Mouse (Mus musculus) megakaryocyte, adult 5-6 weeks (primary cell): ENCODE results near the gene Prkca. TPM values are rescaled to one million over a fixed set of nuclear protein-coding genes. Genes with fewer than 3 reads are reported as not detected.
A peak's percentile ranks its signal among the peaks of the same experiment; 100 is the strongest.

Experiments used
- ATAC-seq: 2 replicates; pipeline ENCODE4 v1.8.0; 2016; ENCODE audit warnings: mild to moderate bottlenecking, inconsistent platforms; ENCODE audit not compliant: poor library complexity, severe bottlenecking
- total RNA-seq, 2 experiments: library from RNA; stranded (forward) in 1 of 2; stranded (reverse) in 1 of 2; fragments of 153-499, 151-499 nt in 1 of 2; fragments of 221-1000, 200-1000 nt in 1 of 2; gene quantifications; 2 replicates each; pipeline versions ENCODE4 v1.2.3 to v1.2.4; 2015 to 2017

Gene Prkca
- total RNA-seq, 2 experiments from 2014 or later, result 4.3 to 6.4 TPM

DNA sequence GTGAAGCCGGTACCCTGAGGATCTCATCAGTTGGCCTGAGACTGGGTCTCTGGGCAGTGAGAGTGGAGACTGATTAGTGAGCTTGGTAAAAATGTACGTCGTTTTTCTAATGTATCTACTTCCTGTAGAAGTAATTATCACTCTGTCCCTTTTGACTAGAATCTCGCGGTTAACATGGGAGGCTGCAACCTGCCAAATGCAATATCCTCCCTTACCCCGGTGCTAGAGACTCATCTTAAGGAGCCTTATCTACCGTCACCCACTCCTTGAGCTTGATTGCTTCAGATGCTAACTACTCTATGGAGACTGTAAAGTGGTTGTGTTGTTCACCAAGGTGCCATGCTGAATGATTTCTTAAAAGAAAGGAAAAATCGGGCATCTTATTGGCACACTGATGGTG lies 1.9 kb downstream of the Prkca start:
- ATAC-seq, result peak; percentile 30

GRCm38 (mm10) chr11:108340293-108340692 lies 3.4 kb downstream of the Prkca start:
- ATAC-seq, result no peak

DNA sequence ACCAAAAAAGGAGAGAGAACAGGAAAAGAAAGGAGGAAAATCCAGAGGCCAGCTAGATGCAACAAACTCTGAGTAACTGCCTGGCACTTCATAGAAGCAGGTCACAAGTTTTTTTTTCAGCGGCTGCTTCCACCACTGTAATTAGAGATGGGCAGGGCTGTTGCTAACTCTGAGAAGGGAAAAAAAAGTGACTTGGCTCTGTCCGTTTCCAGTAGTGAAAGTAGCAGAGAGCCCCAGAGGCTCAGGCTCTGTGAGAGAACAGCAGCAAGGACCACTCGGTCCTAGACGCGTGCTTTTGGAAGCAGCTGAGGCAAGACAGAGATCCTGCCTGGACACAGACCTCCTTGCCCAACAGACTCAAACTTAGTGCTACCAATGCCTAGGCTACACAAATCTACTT lies 7.3 kb downstream of the Prkca start:
- ATAC-seq, result no peak

- ATAC-seq, result no peak
Measured at GRCm38 (mm10) chr11:108335536-108335935, 8.2 kb downstream of the Prkca start.

DNA sequence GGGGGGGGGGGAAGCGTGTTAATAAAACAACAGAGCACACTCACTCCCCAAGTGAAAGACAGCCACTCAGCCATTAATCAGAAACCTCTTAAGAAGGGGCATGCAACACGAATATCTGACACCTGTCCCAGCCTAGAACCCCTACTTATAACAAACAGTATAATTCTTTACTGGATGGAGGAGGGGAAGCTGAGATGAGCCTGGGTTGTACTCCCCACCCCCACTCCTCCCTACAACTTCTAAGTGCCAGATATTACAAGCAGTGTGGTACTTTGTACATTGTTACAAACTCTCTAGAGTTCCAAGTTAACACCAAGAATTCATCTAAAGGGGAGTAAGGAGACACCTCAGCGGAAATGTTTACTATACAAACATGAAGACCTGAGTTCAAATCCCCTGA lies 9.1 kb downstream of the Prkca start:
- no peak for ATAC-seq

- no peak for ATAC-seq
Measured at GRCm38 (mm10) chr11:108333583-108334379, 9.9 kb downstream of the Prkca start.

DNA sequence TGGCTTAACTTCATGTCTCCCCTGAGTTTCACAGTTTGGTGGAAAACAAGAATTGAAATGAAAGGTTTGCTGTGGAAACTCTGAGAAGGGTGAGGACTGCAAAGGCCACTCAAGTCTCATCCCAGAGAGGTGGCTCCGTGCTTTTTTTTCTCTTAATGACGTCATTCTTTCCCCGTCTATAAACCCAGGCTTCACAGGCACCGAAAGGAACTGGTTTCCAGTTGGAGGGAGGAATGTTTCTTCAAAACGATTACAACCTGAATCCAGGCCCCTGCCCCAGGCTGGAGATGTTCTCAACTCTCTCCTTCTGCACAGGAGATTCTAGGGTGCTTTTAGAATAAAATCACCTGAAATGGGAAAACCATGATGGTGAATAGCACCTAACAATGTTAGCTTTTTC lies 10.7 kb downstream of the Prkca start:
- ATAC-seq, result no peak

- ATAC-seq, result no peak
Measured at GRCm38 (mm10) chr11:108330818-108331217, 12.9 kb downstream of the Prkca start.

GRCm38 (mm10) chr11:108325943-108326342 lies 17.8 kb downstream of the Prkca start:
- ATAC-seq, result no peak

DNA sequence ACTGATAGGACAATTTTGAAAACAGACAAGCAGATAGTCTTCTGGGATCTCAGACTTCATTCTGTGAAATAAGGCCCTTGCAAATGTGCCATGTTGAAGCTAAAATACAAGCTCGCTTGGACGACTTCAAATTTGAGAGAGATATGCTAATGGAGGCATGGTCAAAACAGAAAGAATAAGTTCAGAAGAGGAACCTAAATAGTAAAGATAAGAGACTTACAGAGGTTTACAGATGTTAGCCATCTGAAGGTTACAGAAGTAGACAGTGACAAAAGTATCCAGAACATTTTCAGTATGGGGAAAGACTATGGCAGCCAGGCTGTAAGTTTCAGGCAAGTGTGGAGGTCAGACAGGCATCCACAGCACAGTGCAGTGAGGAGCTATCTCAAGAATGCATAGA lies 21.6 kb downstream of the Prkca start:
- ATAC-seq, result no peak

DNA sequence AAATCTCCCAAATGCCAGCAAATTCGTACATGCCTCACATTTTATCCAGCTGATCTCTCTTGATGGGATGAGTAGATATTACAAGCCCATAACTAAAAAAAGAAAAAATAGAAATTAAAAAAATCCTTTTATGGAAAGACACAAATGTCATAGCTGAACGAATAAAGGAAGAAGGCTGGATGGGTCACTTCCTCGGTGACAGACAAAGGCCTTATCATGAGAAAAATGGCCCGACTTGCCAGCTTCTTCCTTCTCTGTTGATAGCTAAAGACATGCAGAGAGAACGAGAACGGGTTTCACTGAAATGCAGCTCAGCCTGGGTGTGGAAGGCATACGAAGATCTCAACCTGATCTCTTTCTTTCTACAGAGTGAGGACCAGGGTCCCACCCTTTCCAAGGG lies 23.2 kb downstream of the Prkca start:
- ATAC-seq, result no peak

DNA sequence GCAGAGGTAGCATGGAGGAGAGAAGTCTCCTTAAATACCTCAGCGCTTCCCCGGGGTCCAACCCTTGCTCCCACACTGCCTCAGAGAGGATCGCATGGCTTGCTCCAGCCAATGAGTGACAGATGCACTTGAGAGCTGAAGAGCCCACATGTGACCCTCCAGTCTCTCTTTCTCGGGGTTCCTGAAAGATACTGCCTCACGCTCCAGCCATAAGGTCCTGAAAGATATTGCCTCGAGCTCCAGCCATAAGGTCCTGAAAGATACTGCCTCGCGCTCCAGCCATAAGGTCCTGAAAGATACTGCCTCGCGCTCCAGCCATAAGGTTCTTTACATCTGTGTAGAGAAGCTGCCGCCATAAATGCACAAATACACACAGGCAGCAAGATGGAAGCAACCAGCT lies 24.6 kb downstream of the Prkca start:
- no peak for ATAC-seq

DNA sequence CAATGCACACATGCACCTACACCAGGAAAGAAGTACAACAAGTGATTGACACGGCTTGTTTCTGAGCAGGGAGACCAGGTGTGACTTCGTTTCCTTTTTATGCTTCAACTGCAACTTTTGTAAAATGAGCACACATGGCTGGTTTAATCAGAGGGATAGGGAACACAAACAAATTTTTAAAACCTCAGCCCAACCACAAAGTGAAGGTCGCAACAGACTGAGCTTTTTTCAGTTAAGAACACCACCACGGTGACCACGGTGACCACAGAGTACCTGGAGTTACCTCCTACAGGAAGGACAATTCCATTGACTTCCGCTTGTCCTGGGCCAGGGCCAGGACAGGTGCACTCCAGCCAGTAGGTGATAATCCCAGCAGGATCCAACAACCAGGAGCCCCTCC lies 25.9 kb downstream of the Prkca start:
- no peak for ATAC-seq

- ATAC-seq, result no peak
Measured at GRCm38 (mm10) chr11:108315736-108316135, 28.0 kb downstream of the Prkca start.

DNA sequence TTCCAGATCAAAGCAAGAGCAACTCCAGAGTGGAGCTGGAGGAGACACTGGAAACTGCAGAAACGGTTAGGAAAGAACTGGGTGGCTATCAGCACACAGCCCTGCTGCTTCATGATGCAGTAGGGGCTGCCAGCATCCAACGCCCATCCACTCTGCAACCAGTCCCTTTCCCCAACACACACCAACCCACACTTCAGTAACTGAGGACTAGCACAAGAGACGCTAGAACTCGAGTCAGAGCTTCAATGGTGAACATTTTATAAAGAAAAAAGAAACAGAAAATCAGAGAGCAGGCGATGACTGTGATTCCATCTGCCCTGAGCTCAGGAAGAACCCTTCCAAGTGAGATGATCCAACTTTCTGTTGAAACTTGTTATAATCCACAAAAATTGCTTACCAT lies 31.2 kb downstream of the Prkca start:
- ATAC-seq, result no peak

DNA sequence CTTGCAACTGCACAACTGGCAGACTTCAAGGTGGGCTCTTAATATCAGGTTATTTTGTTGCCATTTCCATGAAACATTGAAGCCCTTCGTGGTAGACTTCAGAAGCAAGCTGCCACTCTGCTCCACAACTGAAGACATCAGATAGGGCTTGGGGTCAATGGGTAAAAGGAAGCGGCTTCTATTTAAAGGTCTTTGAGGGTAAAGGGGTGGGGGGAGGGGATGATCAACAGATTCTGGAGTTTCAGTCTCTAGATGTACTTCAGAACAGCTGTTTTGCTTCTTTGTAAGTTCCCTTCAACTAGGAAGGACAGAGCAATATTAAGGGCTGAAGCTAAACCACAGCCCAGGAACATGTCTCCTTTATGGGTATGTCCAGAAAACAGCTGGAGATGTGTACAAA lies 31.8 kb downstream of the Prkca start:
- ATAC-seq, result no peak

- no peak for ATAC-seq
Measured at GRCm38 (mm10) chr11:108309791-108310190, 33.9 kb downstream of the Prkca start.

- no peak for ATAC-seq
Measured at GRCm38 (mm10) chr11:108308253-108308652, 35.5 kb downstream of the Prkca start.

- no peak for ATAC-seq
Measured at GRCm38 (mm10) chr11:108307258-108307657, 36.5 kb downstream of the Prkca start.

DNA sequence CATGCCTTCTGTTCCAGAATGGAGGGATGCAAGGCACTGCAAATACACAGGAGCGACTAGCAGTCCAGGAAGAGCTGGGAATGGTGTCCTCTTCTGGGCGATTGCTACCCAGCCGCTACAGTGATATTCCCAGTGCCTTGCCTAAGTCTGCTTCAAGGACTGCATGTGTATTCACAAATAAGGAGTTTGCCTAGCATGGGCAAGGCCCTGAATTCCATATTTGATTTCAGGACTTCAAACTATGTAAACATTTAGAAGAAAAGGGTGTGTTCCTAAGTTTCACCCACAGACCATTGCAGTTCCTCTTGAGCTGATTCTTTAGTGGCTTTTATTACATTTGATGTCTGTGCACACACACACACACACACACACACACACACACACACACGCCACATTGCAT lies 39.9 kb downstream of the Prkca start:
- ATAC-seq, result no peak

GRCm38 (mm10) chr11:108301796-108302490 lies 41.8 kb downstream of the Prkca start:
- no peak for ATAC-seq

- no peak for ATAC-seq
Measured at GRCm38 (mm10) chr11:108301036-108301435, 42.7 kb downstream of the Prkca start.
